Mouse (Mus musculus): ENCODE data around the gene Srcin1. TPM values are rescaled to one million over a fixed set of nuclear protein-coding genes. Genes with fewer than 3 reads are reported as not detected.

Srcin1 gene
- total and polyA plus RNA-seq, 2 experiments from 2014 or later: not detected

DNA sequence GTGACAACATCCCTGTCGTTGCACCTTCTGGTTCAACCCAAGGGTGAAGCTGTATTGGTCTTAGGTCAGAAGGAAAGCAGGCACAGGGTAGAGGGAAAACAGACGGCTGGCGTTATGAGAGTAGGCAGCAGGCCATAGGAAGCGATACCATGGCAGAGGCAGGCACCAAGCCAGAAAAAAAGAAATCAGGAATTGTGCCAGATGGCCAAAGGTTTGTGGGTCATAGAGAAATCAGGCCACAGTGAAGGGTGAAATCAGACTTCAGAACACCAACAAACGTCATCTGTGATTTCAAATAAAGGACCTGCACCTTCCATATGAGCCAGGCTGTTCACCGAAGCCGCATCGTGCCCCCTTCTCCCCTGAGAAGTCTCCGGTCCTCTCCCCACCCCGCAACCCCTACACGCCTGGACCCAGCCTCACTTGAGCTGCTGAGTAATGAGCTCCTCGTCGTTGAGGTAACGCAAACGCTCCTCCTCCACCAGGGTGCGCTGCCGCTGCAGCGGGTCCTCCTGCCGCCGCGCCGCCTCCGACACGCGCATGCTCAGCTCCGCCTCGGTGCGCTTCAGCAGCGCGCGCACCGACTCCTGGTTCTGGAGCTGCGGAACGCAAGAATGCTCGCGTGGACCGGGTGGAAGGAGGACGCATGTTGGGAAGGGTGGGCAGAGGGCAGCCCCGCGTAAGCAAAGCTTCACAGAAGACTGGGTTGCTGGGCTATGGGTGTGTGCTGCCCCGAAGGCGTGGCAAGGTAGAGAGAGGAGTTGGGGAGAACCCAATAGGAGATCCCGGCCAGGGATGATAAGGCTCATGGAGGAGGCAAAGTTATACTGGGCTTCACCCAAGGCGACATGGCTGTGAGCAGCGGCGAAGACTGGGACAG is 44.4 kb downstream of the Srcin1 start:
- no peak overlapping the region for H3K9ac ChIP-seq (replicated peaks; ENCODE audit: low read depth, low read length)
- H3K4me3 ChIP-seq (ENCODE audit: low read depth, low read length): peak overlapping the region; percentile 45
- H3K4me1 ChIP-seq (ENCODE audit: control insufficient read depth, insufficient read depth): no peaks in the 10 kb centered on the region
- WGBS: 5% methylated on average over 46 of the region's 46 CpGs
- H3K27me3 ChIP-seq (ENCODE audit: control insufficient read depth, insufficient read depth, low read length): peaks cover 60% of the 10 kb centered on the region
- TF ChIP-seq CTCF (IDR thresholded peaks at IDR 0.05; ENCODE audit: low read depth) (peak; percentile 97), EP300 (IDR thresholded peaks at IDR 0.05; ENCODE audit: low read depth) (no peak)
- H3K9me3 ChIP-seq (replicated peaks; ENCODE audit: control insufficient read depth, low read length): no peaks in the 10 kb centered on the region
- ATAC-seq (ENCODE audit: insufficient read depth, low read depth) (peak; percentile 75), DNase-seq (ENCODE audit: low spot score) (peak; percentile 83)
- H3K4me2 ChIP-seq (ENCODE audit: low read depth, low read length): peak overlapping the region; percentile 82
- H3K27ac ChIP-seq (ENCODE audit: low read depth): no peak overlapping the region
- H3K36me3 ChIP-seq (replicated peaks; ENCODE audit: control insufficient read depth, insufficient read depth, low read length): no peaks in the 10 kb centered on the region

- Histone ChIP-seq H3K27me3 (ENCODE audit: control insufficient read depth, insufficient read depth, low read length) (peaks cover 59% of the 10 kb centered on the region), H3K36me3 (replicated peaks; ENCODE audit: control insufficient read depth, insufficient read depth, low read length) (no peaks in the 10 kb centered on the region), H3K27ac (ENCODE audit: low read depth) (no peak overlapping the region), H3K4me3 (ENCODE audit: low read depth, low read length) (no peak overlapping the region), H3K9ac (replicated peaks; ENCODE audit: low read depth, low read length) (no peak overlapping the region), H3K4me1 (ENCODE audit: control insufficient read depth, insufficient read depth) (no peaks in the 10 kb centered on the region), H3K9me3 (replicated peaks; ENCODE audit: control insufficient read depth, low read length) (no peaks in the 10 kb centered on the region), H3K4me2 (ENCODE audit: low read depth, low read length) (no peak overlapping the region)
- DNase-seq (ENCODE audit: low spot score) (no peak), ATAC-seq (ENCODE audit: insufficient read depth, low read depth) (no peak)
- TF ChIP-seq CTCF (IDR thresholded peaks at IDR 0.05; ENCODE audit: low read depth): no peak
- no peak for TF ChIP-seq EP300 (IDR thresholded peaks at IDR 0.05; ENCODE audit: low read depth)
- WGBS: 48% methylated on average over 5 of the region's 5 CpGs
These were observed 45.0 kb downstream of the Srcin1 start for GRCm38 (mm10) chr11:97530961-97531360.

DNA sequence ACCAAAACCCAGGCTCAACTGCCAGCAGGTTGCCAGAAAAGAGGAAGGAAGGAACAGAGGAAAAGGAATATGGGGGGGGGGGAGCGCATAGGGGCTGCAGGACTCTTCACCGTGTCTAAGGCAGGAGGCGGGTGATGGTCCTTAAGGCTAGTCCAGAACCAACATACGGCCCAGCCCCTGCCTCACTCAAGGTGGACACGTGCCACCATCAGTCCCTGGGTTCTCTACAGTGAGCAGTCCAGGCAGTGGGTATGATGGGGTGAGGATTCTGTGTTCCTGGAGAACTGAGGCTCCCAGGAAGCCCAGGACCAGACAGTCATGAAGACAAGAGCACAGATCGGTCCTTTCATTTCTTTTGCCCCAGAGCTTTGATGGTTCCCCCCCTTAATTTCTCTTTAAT is 45.9 kb downstream of the Srcin1 start:
- WGBS: 79% methylated on average over 6 of the region's 6 CpGs
- Histone ChIP-seq H3K9me3 (replicated peaks; ENCODE audit: control insufficient read depth, low read length) (no peaks in the 10 kb centered on the region), H3K27ac (ENCODE audit: low read depth) (no peak overlapping the region), H3K4me1 (ENCODE audit: control insufficient read depth, insufficient read depth) (no peaks in the 10 kb centered on the region), H3K27me3 (ENCODE audit: control insufficient read depth, insufficient read depth, low read length) (peaks cover 50% of the 10 kb centered on the region), H3K4me2 (ENCODE audit: low read depth, low read length) (no peak overlapping the region), H3K4me3 (ENCODE audit: low read depth, low read length) (no peak overlapping the region), H3K36me3 (replicated peaks; ENCODE audit: control insufficient read depth, insufficient read depth, low read length) (no peaks in the 10 kb centered on the region), H3K9ac (replicated peaks; ENCODE audit: low read depth, low read length) (no peak overlapping the region)
- ATAC-seq (ENCODE audit: insufficient read depth, low read depth) (no peak), DNase-seq (ENCODE audit: low spot score) (no peak)
- no peak for TF ChIP-seq EP300 (IDR thresholded peaks at IDR 0.05; ENCODE audit: low read depth)
- no peak for TF ChIP-seq CTCF (IDR thresholded peaks at IDR 0.05; ENCODE audit: low read depth)

GRCm38 (mm10) chr11:97528282-97528808 is 47.6 kb downstream of the Srcin1 start:
- Histone ChIP-seq H3K4me1 (ENCODE audit: control insufficient read depth, insufficient read depth) (no peaks in the 10 kb centered on the region), H3K36me3 (replicated peaks; ENCODE audit: control insufficient read depth, insufficient read depth, low read length) (no peaks in the 10 kb centered on the region), H3K4me3 (ENCODE audit: low read depth, low read length) (no peak overlapping the region), H3K27me3 (ENCODE audit: control insufficient read depth, insufficient read depth, low read length) (peaks cover 36% of the 10 kb centered on the region), H3K27ac (ENCODE audit: low read depth) (no peak overlapping the region), H3K9ac (replicated peaks; ENCODE audit: low read depth, low read length) (no peak overlapping the region), H3K9me3 (replicated peaks; ENCODE audit: control insufficient read depth, low read length) (no peaks in the 10 kb centered on the region), H3K4me2 (ENCODE audit: low read depth, low read length) (no peak overlapping the region)
- no peak for ATAC-seq (ENCODE audit: insufficient read depth, low read depth)
- TF ChIP-seq EP300 (IDR thresholded peaks at IDR 0.05; ENCODE audit: low read depth) (no peak), CTCF (IDR thresholded peaks at IDR 0.05; ENCODE audit: low read depth) (no peak)
- no peak for DNase-seq (ENCODE audit: low spot score)
- WGBS: 62% methylated on average over 18 of the region's 18 CpGs

DNA sequence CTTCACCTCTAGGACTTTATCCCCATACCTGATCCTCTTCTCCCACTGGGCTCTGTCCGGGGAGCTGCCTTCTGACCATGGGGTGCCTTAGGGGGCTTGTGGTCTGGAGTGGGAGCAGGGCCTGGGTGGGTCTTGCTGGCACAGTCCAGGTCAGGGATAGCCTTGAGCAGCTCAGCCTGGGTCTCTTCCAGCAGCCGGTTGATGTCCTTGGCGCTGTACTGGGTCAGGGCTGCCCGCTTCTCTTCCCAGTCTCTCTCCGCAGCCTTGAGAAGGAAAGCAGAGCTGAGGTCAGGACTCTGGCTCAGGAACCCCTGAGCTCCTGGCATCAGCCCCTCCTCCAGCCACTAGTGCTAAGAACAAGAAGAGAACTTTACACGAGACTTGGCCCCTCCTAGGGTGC is 50.7 kb downstream of the Srcin1 start:
- no peak overlapping the region for H3K9ac ChIP-seq (replicated peaks; ENCODE audit: low read depth, low read length)
- H3K27me3 ChIP-seq (ENCODE audit: control insufficient read depth, insufficient read depth, low read length): peaks cover 32% of the 10 kb centered on the region
- no peaks in the 10 kb centered on the region for H3K36me3 ChIP-seq (replicated peaks; ENCODE audit: control insufficient read depth, insufficient read depth, low read length)
- no peak overlapping the region for H3K27ac ChIP-seq (ENCODE audit: low read depth)
- TF ChIP-seq CTCF (IDR thresholded peaks at IDR 0.05; ENCODE audit: low read depth) (no peak), EP300 (IDR thresholded peaks at IDR 0.05; ENCODE audit: low read depth) (no peak)
- ATAC-seq (ENCODE audit: insufficient read depth, low read depth) (no peak), DNase-seq (ENCODE audit: low spot score) (no peak)
- H3K4me2 ChIP-seq (ENCODE audit: low read depth, low read length): no peak overlapping the region
- no peaks in the 10 kb centered on the region for H3K9me3 ChIP-seq (replicated peaks; ENCODE audit: control insufficient read depth, low read length)
- 86% methylated on average over 6 of the region's 6 CpGs for WGBS
- no peaks in the 10 kb centered on the region for H3K4me1 ChIP-seq (ENCODE audit: control insufficient read depth, insufficient read depth)
- H3K4me3 ChIP-seq (ENCODE audit: low read depth, low read length): no peak overlapping the region

Measured in heart, postnatal 0 days (tissue).